Mouse (Mus musculus): ENCODE measurements around the gene Rab43. TPM values are rescaled to one million over a fixed set of nuclear protein-coding genes. Genes with fewer than 3 reads are reported as not detected.

The Rab43 gene
- 20.4 and 21.4 TPM in 2 replicates for polyA plus RNA-seq (2014; fragmentation: Nextera tagmentation; extraction: Ambion mirVana)

GRCm38 (mm10) chr6:87811675-87812338, at the start of gene Rab43:
TSS of gene Rab43 (minus strand) at chr6:87812164.
- H3K27ac ChIP-seq (ENCODE audit: low read depth, low read length), result peak within 1 kb of the TSS; percentile 89
- H3K4me2 ChIP-seq, result peak within 1 kb of the TSS; percentile 74
- H3K9me3 ChIP-seq (ENCODE audit: control insufficient read depth, low read length), result no peaks in the 10 kb centered on the region
- WGBS, result under 1% methylated on average over 54 of the region's 56 CpGs
- ATAC-seq (replicated peaks; ENCODE audit: low FRiP score) (peak; percentile 96), DNase-seq (ENCODE audit: low spot score) (peak; percentile 93)
- H3K9ac ChIP-seq (ENCODE audit: low read depth, low read length), result peak within 1 kb of the TSS; percentile 82
- peak within 1 kb of the TSS; percentile 78 for H3K4me3 ChIP-seq (ENCODE audit: low read depth, low read length)
- no peaks in the 10 kb centered on the region for H3K27me3 ChIP-seq (replicated peaks; ENCODE audit: control insufficient read depth, insufficient read depth, low read length)
- H3K4me1 ChIP-seq (replicated peaks; ENCODE audit: control insufficient read depth, insufficient read depth, low read length), result peaks cover 42% of the 10 kb centered on the region
- peaks cover 7% of the 10 kb centered on the region; the same call in 1 of the 2 replicates for H3K36me3 ChIP-seq (ENCODE audit: control insufficient read depth, insufficient read depth, low read length)

DNA sequence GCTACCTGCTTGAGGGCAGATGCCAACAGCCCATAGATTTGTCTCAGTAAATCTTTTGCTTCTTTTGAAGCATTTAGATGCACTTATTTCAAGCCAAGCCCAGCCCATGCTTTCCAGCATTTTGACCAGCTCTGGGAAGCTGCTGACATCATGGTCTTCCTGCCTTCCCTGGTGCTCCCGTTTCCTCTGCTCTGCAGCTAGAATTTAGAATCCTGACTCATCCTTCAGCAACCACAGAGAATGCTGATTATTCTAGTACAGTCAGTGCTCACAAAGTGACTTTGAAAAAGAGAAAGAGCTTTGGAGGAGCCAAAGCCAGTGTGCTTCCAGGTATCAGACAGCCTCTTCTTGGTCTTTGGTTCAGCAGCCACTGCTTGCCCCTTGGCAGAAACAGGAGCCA, 45.1 kb upstream of the Rab43 start:
- Histone ChIP-seq H3K36me3 (ENCODE audit: control insufficient read depth, insufficient read depth, low read length) (no peaks in the 10 kb centered on the region), H3K27ac (ENCODE audit: low read depth, low read length) (no peak overlapping the region), H3K9ac (ENCODE audit: low read depth, low read length) (no peak overlapping the region), H3K4me1 (replicated peaks; ENCODE audit: control insufficient read depth, insufficient read depth, low read length) (no peaks in the 10 kb centered on the region), H3K4me3 (ENCODE audit: low read depth, low read length) (no peak overlapping the region), H3K9me3 (ENCODE audit: control insufficient read depth, low read length) (no peaks in the 10 kb centered on the region), H3K27me3 (replicated peaks; ENCODE audit: control insufficient read depth, insufficient read depth, low read length) (no peaks in the 10 kb centered on the region), H3K4me2 (no peak overlapping the region)
- no peak for ATAC-seq (replicated peaks; ENCODE audit: low FRiP score)
- 46% methylated on average over 1 of the region's 1 CpGs for WGBS
- no peak for DNase-seq (ENCODE audit: low spot score)

DNA sequence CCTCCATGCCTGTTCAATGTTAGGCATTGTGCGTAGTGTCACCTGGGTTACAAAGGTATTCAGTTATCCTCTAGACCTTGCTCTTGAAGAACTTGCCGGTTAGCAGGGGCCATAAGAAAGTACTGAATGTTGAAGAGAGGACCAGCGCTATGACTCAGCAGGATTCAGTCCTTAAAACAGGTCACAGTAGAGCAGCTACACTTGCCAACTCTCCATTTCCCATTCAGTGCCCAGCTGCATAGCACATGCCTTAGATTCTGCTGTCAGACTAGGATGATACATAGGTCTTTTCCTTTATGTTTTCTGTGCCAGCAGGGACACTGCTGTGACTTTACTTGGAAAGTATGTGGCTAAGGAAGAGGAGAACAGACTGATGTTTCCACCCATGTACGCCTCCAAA, 41.5 kb upstream of the Rab43 start:
- 82% methylated on average over 4 of the region's 4 CpGs for WGBS
- Histone ChIP-seq H3K27me3 (replicated peaks; ENCODE audit: control insufficient read depth, insufficient read depth, low read length) (no peaks in the 10 kb centered on the region), H3K4me1 (replicated peaks; ENCODE audit: control insufficient read depth, insufficient read depth, low read length) (peaks cover 2% of the 10 kb centered on the region), H3K9me3 (ENCODE audit: control insufficient read depth, low read length) (no peaks in the 10 kb centered on the region), H3K27ac (ENCODE audit: low read depth, low read length) (no peak overlapping the region), H3K9ac (ENCODE audit: low read depth, low read length) (no peak overlapping the region), H3K36me3 (ENCODE audit: control insufficient read depth, insufficient read depth, low read length) (0 out of 2 replicates have a peak, but pooled peaks cover 2% of the 10 kb centered on the region), H3K4me2 (no peak overlapping the region), H3K4me3 (ENCODE audit: low read depth, low read length) (no peak overlapping the region)
- DNase-seq (ENCODE audit: low spot score) (no peak), ATAC-seq (replicated peaks; ENCODE audit: low FRiP score) (no peak)

- peak overlapping the region; percentile 19; the same call in 1 of the 2 replicates for H3K27ac ChIP-seq (ENCODE audit: low read depth, low read length)
- ATAC-seq (replicated peaks; ENCODE audit: low FRiP score) (no peak), DNase-seq (ENCODE audit: low spot score) (no peak)
- peaks cover 16% of the 10 kb centered on the region for H3K4me1 ChIP-seq (replicated peaks; ENCODE audit: control insufficient read depth, insufficient read depth, low read length)
- H3K27me3 ChIP-seq (replicated peaks; ENCODE audit: control insufficient read depth, insufficient read depth, low read length), result no peaks in the 10 kb centered on the region
- H3K36me3 ChIP-seq (ENCODE audit: control insufficient read depth, insufficient read depth, low read length), result peaks cover 14% of the 10 kb centered on the region
- peak overlapping the region; percentile 99; the same call in 1 of the 2 replicates for H3K4me3 ChIP-seq (ENCODE audit: low read depth, low read length)
- WGBS, result 76% methylated on average over 6 of the region's 6 CpGs
- no peak overlapping the region for H3K9ac ChIP-seq (ENCODE audit: low read depth, low read length)
- no peaks in the 10 kb centered on the region for H3K9me3 ChIP-seq (ENCODE audit: control insufficient read depth, low read length)
- peak overlapping the region; percentile 91 for H3K4me2 ChIP-seq
Measured at GRCm38 (mm10) chr6:87851871-87852270, 39.9 kb upstream of the Rab43 start.

- DNase-seq (ENCODE audit: low spot score) (peak; percentile 95), ATAC-seq (replicated peaks; ENCODE audit: low FRiP score) (peak; percentile 95)
- Histone ChIP-seq H3K36me3 (ENCODE audit: control insufficient read depth, insufficient read depth, low read length) (peaks cover 14% of the 10 kb centered on the region), H3K9me3 (ENCODE audit: control insufficient read depth, low read length) (no peaks in the 10 kb centered on the region), H3K4me2 (peak within 1 kb of the TSS; percentile 91), H3K4me1 (replicated peaks; ENCODE audit: control insufficient read depth, insufficient read depth, low read length) (peaks cover 17% of the 10 kb centered on the region), H3K4me3 (ENCODE audit: low read depth, low read length) (peak within 1 kb of the TSS; percentile 99), H3K27ac (ENCODE audit: low read depth, low read length) (peak within 1 kb of the TSS; percentile 95), H3K27me3 (replicated peaks; ENCODE audit: control insufficient read depth, insufficient read depth, low read length) (no peaks in the 10 kb centered on the region), H3K9ac (ENCODE audit: low read depth, low read length) (peak within 1 kb of the TSS; percentile 100)
- WGBS, result under 1% methylated on average over 55 of the region's 55 CpGs
Measured at GRCm38 (mm10) chr6:87850900-87851614, 39.1 kb upstream of the Rab43 start, which contains the start of gene Cnbp. TSS of gene Cnbp (minus strand) at chr6:87851106.

GRCm38 (mm10) chr6:87850155-87850899, 38.4 kb upstream of the Rab43 start:
- H3K27ac ChIP-seq (ENCODE audit: low read depth, low read length), result peak overlapping the region; percentile 95
- peaks cover 17% of the 10 kb centered on the region for H3K4me1 ChIP-seq (replicated peaks; ENCODE audit: control insufficient read depth, insufficient read depth, low read length)
- ATAC-seq (replicated peaks; ENCODE audit: low FRiP score) (peak; percentile 56), DNase-seq (ENCODE audit: low spot score) (peak; percentile 76)
- H3K4me2 ChIP-seq, result peak overlapping the region; percentile 91
- H3K9ac ChIP-seq (ENCODE audit: low read depth, low read length), result peak overlapping the region; percentile 100
- no peaks in the 10 kb centered on the region for H3K9me3 ChIP-seq (ENCODE audit: control insufficient read depth, low read length)
- H3K4me3 ChIP-seq (ENCODE audit: low read depth, low read length), result peak overlapping the region; percentile 99
- no peaks in the 10 kb centered on the region for H3K27me3 ChIP-seq (replicated peaks; ENCODE audit: control insufficient read depth, insufficient read depth, low read length)
- peaks cover 18% of the 10 kb centered on the region for H3K36me3 ChIP-seq (ENCODE audit: control insufficient read depth, insufficient read depth, low read length)
- WGBS, result under 1% methylated on average over 70 of the region's 73 CpGs

GRCm38 (mm10) chr6:87849780-87850154, 37.8 kb upstream of the Rab43 start:
- Histone ChIP-seq H3K9ac (ENCODE audit: low read depth, low read length) (peak overlapping the region; percentile 100), H3K4me3 (ENCODE audit: low read depth, low read length) (peak overlapping the region; percentile 99), H3K36me3 (ENCODE audit: control insufficient read depth, insufficient read depth, low read length) (peaks cover 23% of the 10 kb centered on the region), H3K4me1 (replicated peaks; ENCODE audit: control insufficient read depth, insufficient read depth, low read length) (peaks cover 17% of the 10 kb centered on the region), H3K9me3 (ENCODE audit: control insufficient read depth, low read length) (no peaks in the 10 kb centered on the region), H3K27me3 (replicated peaks; ENCODE audit: control insufficient read depth, insufficient read depth, low read length) (no peaks in the 10 kb centered on the region), H3K4me2 (peak overlapping the region; percentile 91), H3K27ac (ENCODE audit: low read depth, low read length) (peak overlapping the region; percentile 95)
- DNase-seq (ENCODE audit: low spot score) (peak; percentile 51), ATAC-seq (replicated peaks; ENCODE audit: low FRiP score) (no peak)
- 0% methylated on average over 8 of the region's 8 CpGs for WGBS

DNA sequence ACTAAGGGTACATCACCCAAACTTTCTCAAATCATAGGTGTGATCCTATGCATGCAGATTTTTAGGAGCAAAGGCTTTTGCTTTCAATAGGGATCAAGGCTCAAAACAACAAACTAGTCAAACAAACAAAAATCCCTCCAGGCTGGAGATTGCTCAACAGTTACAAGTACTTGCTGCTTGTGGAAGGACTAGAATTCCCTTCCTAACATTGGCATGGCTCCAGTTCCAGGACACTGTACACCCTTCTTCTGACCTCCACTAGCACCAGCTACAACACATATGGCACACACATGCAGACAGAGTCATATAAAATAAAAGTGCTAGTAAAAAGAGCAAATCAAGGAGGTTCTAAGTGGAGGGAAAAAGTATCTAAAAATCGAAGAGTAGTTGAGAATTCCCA, 34.8 kb upstream of the Rab43 start:
- WGBS, result 85% methylated on average over 1 of the region's 1 CpGs
- Histone ChIP-seq H3K36me3 (ENCODE audit: control insufficient read depth, insufficient read depth, low read length) (peaks cover 45% of the 10 kb centered on the region), H3K27ac (ENCODE audit: low read depth, low read length) (0 out of 2 replicates have a peak overlapping the region, but pooled peaks have one; percentile 11), H3K4me1 (replicated peaks; ENCODE audit: control insufficient read depth, insufficient read depth, low read length) (peaks cover 17% of the 10 kb centered on the region), H3K27me3 (replicated peaks; ENCODE audit: control insufficient read depth, insufficient read depth, low read length) (no peaks in the 10 kb centered on the region), H3K4me2 (peak overlapping the region; percentile 91), H3K9me3 (ENCODE audit: control insufficient read depth, low read length) (no peaks in the 10 kb centered on the region), H3K4me3 (ENCODE audit: low read depth, low read length) (no peak overlapping the region), H3K9ac (ENCODE audit: low read depth, low read length) (peak overlapping the region; percentile 34; the same call in 1 of the 2 replicates)
- DNase-seq (ENCODE audit: low spot score), result no peak
- no peak for ATAC-seq (replicated peaks; ENCODE audit: low FRiP score)
